Mouse (Mus musculus) limb, embryonic 11.5 days (tissue): Measurements from ENCODE around the gene Slc26a1. TPM values are rescaled to one million over a fixed set of nuclear protein-coding genes. Genes with fewer than 3 reads are reported as not detected.

Experiments used
- ATAC-seq: fragments of 200-750 bp; cut with Nextera tagmentation; 2 replicates; pipeline ENCODE4 v1.8.0; 2017; ENCODE audit warnings: low read depth; ENCODE audit not compliant: insufficient number of reproducible peaks, low FRiP score, low TSS enrichment
- DNase-seq: peaks from one replicate; pipeline ENCODE4 v3.0.0-alpha.2; 2015; ENCODE audit warnings: low spot score
- H3K27ac ChIP-seq: fragments of 300-500 bp; sonication (generic); replicated peaks from 2 replicates; pipeline ENCODE4 v1.5.1; 2014; ENCODE audit warnings: low read depth, mild to moderate bottlenecking, low read length
- H3K27me3 ChIP-seq: fragments of 300-500 bp; sonication (generic); 2 replicates; pipeline ENCODE4 v1.6.1; 2014; ENCODE audit warnings: mild to moderate bottlenecking, low read length, mixed read lengths; ENCODE audit not compliant: control insufficient read depth, insufficient read depth
- H3K36me3 ChIP-seq: fragments of 300-500 bp; sonication (generic); 2 replicates; pipeline ENCODE4 v1.6.1; 2014; ENCODE audit warnings: mild to moderate bottlenecking, low read length, moderate library complexity, mixed read lengths; ENCODE audit not compliant: control insufficient read depth, insufficient read depth
- H3K4me1 ChIP-seq: fragments of 300-500 bp; sonication (generic); 2 replicates; pipeline ENCODE4 v1.6.1; 2014; ENCODE audit warnings: low read length, mixed read lengths; ENCODE audit not compliant: control insufficient read depth, insufficient read depth
- H3K4me2 ChIP-seq: fragments of 300-500 bp; sonication (generic); 2 replicates; pipeline ENCODE4 v1.6.1; 2014; ENCODE audit warnings: low read depth, mild to moderate bottlenecking, moderate library complexity; ENCODE audit not compliant: severe bottlenecking
- H3K4me3 ChIP-seq: fragments of 300-500 bp; sonication (generic); 2 replicates; pipeline ENCODE4 v1.5.1; 2014; ENCODE audit warnings: low read depth, low read length
- H3K9ac ChIP-seq: fragments of 300-500 bp; sonication (generic); 2 replicates; pipeline ENCODE4 v1.6.1; 2014; ENCODE audit warnings: mild to moderate bottlenecking, low read length
- H3K9me3 ChIP-seq: fragments of 300-500 bp; sonication (generic); 2 replicates; pipeline ENCODE4 v1.6.1; 2016; ENCODE audit warnings: low read length; ENCODE audit not compliant: control insufficient read depth
- WGBS: fragments of 180-500 bp; shearing (Covaris S2); extraction: QIAGEN DNeasy Blood & Tissue Kit; methylation state at CpG from one replicate; pipeline ENCODE4 v1.1.7; 2014; 5-methylcytosine and 5-hydroxymethylcytosine counted together
- polyA plus RNA-seq: library from polyadenylated mRNA; unstranded; fragments of >200 nt; fragmentation: Nextera tagmentation; extraction: Ambion mirVana; gene quantifications from 2 replicates; pipeline ENCODE4 v1.2.1, GENCODE M21; 2014

The Slc26a1 gene
- polyA plus RNA-seq, 1 experiment from 2014 or later: 0.84 TPM

GRCm38 (mm10) chr5:108695861-108696260, 20.5 kb upstream of the Slc26a1 start:
- Histone ChIP-seq H3K9me3 (no peaks in the 10 kb centered on the region), H3K27me3 (no peaks in the 10 kb centered on the region), H3K4me3 (peak overlapping the region; percentile 86; the same call in 1 of the 2 replicates), H3K36me3 (no peaks in the 10 kb centered on the region), H3K4me1 (peaks cover 60% of the 10 kb centered on the region), H3K27ac (no peak overlapping the region), H3K9ac (no peak overlapping the region), H3K4me2 (peak overlapping the region; percentile 74)
- DNase-seq: no peak
- ATAC-seq: no peak
- WGBS: 88% methylated on average over 12 of the region's 12 CpGs

- ATAC-seq: peak; percentile 42
- peaks cover 51% of the 10 kb centered on the region for H3K4me1 ChIP-seq
- peak overlapping the region; percentile 86 for H3K4me3 ChIP-seq
- H3K4me2 ChIP-seq: peak overlapping the region; percentile 74
- DNase-seq: peak; percentile 66
- H3K27ac ChIP-seq: peak overlapping the region; percentile 65
- peak overlapping the region; percentile 89 for H3K9ac ChIP-seq
- under 1% methylated on average over 96 of the region's 99 CpGs for WGBS
- no peaks in the 10 kb centered on the region for H3K36me3 ChIP-seq
- no peaks in the 10 kb centered on the region for H3K9me3 ChIP-seq
- H3K27me3 ChIP-seq: no peaks in the 10 kb centered on the region
These were observed 19.2 kb upstream of the Slc26a1 start for GRCm38 (mm10) chr5:108694352-108695261.

GRCm38 (mm10) chr5:108693872-108694288, 18.5 kb upstream of the Slc26a1 start:
- peak; percentile 91 for ATAC-seq
- 0% methylated on average over 27 of the region's 43 CpGs for WGBS
- peak overlapping the region; percentile 86 for H3K4me3 ChIP-seq
- peak overlapping the region; percentile 89 for H3K9ac ChIP-seq
- no peaks in the 10 kb centered on the region for H3K36me3 ChIP-seq
- peak; percentile 92 for DNase-seq
- H3K4me1 ChIP-seq: peaks cover 49% of the 10 kb centered on the region
- H3K9me3 ChIP-seq: no peaks in the 10 kb centered on the region
- peak overlapping the region; percentile 65; the same call in 1 of the 2 replicates for H3K27ac ChIP-seq
- H3K27me3 ChIP-seq: no peaks in the 10 kb centered on the region
- peak overlapping the region; percentile 74 for H3K4me2 ChIP-seq

- under 1% methylated on average over 15 of the region's 18 CpGs for WGBS
- ATAC-seq (peak; percentile 19; the same call in 1 of the 2 replicates), DNase-seq (peak; percentile 78)
- Histone ChIP-seq H3K9me3 (no peaks in the 10 kb centered on the region), H3K9ac (no peak within 1 kb of the TSS; the same call in 1 of the 2 replicates), H3K4me3 (peak within 1 kb of the TSS; percentile 86), H3K4me2 (peak within 1 kb of the TSS; percentile 74), H3K4me1 (peaks cover 35% of the 10 kb centered on the region), H3K27ac (no peak within 1 kb of the TSS), H3K27me3 (no peaks in the 10 kb centered on the region), H3K36me3 (no peaks in the 10 kb centered on the region)
These were observed 16.9 kb upstream of the Slc26a1 start, which contains the start of gene Fgfrl1 for GRCm38 (mm10) chr5:108692271-108692670. Fgfrl1 (plus strand) TSS chr5:108692382.

- H3K4me2 ChIP-seq: no peak overlapping the region
These were observed 15.8 kb upstream of the Slc26a1 start for GRCm38 (mm10) chr5:108691152-108691551.

GRCm38 (mm10) chr5:108689091-108689490, 13.7 kb upstream of the Slc26a1 start:
- H3K9ac ChIP-seq: no peak overlapping the region
- WGBS: 79% methylated on average over 5 of the region's 5 CpGs
- DNase-seq (no peak), ATAC-seq (no peak)
- no peak overlapping the region for H3K4me3 ChIP-seq
- no peaks in the 10 kb centered on the region for H3K27me3 ChIP-seq
- H3K36me3 ChIP-seq: no peaks in the 10 kb centered on the region
- H3K4me1 ChIP-seq: peaks cover 15% of the 10 kb centered on the region
- no peak overlapping the region for H3K4me2 ChIP-seq
- H3K9me3 ChIP-seq: no peaks in the 10 kb centered on the region
- no peak overlapping the region for H3K27ac ChIP-seq

More at GRCm38 (mm10) chr5:108691152-108691551, 15.8 kb upstream of the Slc26a1 start:
- Histone ChIP-seq H3K4me3 (no peak overlapping the region), H3K27ac (no peak overlapping the region), H3K27me3 (no peaks in the 10 kb centered on the region), H3K9me3 (no peaks in the 10 kb centered on the region), H3K4me1 (peaks cover 25% of the 10 kb centered on the region), H3K36me3 (no peaks in the 10 kb centered on the region), H3K9ac (no peak overlapping the region)
- DNase-seq (no peak), ATAC-seq (no peak)
- 74% methylated on average over 4 of the region's 4 CpGs for WGBS

- H3K9me3 ChIP-seq: no peaks in the 10 kb centered on the region
- H3K36me3 ChIP-seq: no peaks in the 10 kb centered on the region
- H3K27me3 ChIP-seq: no peaks in the 10 kb centered on the region
- H3K27ac ChIP-seq: no peak overlapping the region
- ATAC-seq (no peak), DNase-seq (no peak)
- H3K9ac ChIP-seq: no peak overlapping the region
- peaks cover 7% of the 10 kb centered on the region for H3K4me1 ChIP-seq
- no peak overlapping the region for H3K4me3 ChIP-seq
- 93% methylated on average over 6 of the region's 6 CpGs for WGBS
- H3K4me2 ChIP-seq: no peak overlapping the region
These were observed 5.5 kb upstream of the Slc26a1 start for GRCm38 (mm10) chr5:108680871-108681270.

- Histone ChIP-seq H3K27me3 (no peaks in the 10 kb centered on the region), H3K4me2 (no peak overlapping the region), H3K9ac (no peak overlapping the region), H3K36me3 (no peaks in the 10 kb centered on the region), H3K9me3 (no peaks in the 10 kb centered on the region), H3K4me1 (peaks cover 7% of the 10 kb centered on the region), H3K4me3 (no peak overlapping the region), H3K27ac (no peak overlapping the region)
- ATAC-seq: no peak
- no peak for DNase-seq
- 50% methylated on average over 3 of the region's 3 CpGs for WGBS
These were observed 4.5 kb upstream of the Slc26a1 start for GRCm38 (mm10) chr5:108679909-108680308.
